Mouse (Mus musculus): ENCODE measurements around the gene Snrpg.

- TF ChIP-seq CTCF (IDR thresholded peaks at IDR 0.05 in 2 of 3, conservative IDR thresholded peaks at IDR 0.05 in 1 of 3; ENCODE audit: control insufficient read depth in 1 of 3, insufficient read depth in 1 of 3, low read depth in 2 of 3, low read length in 3 of 3, poor library complexity in 1 of 3, severe bottlenecking in 1 of 3), result no peak
- TF ChIP-seq BHLHE40 (IDR thresholded peaks at IDR 0.05; ENCODE audit: borderline replicate concordance, low read depth, low read length), result no peak
Measured at GRCm38 (mm10) chr6:86384692-86385091, 13.6 kb downstream of the Snrpg start.
